Mouse (Mus musculus) hindbrain, embryonic 15.5 days (tissue): ENCODE results near the gene Camkmt. TPM values are rescaled to one million over a fixed set of nuclear protein-coding genes. Genes with fewer than 3 reads are reported as not detected.

Source experiments
- ATAC-seq: fragments of 200-750 bp; cut with Nextera tagmentation; 2 replicates; pipeline ENCODE4 v1.8.0; 2017; ENCODE audit warnings: low read depth, moderate number of reproducible peaks, moderate TSS enrichment; ENCODE audit not compliant: low FRiP score
- H3K27ac ChIP-seq: fragments of 300-500 bp; sonication (generic); replicated peaks from 2 replicates; pipeline ENCODE4 v1.5.1; 2015; ENCODE audit warnings: mild to moderate bottlenecking, inconsistent platforms
- H3K27me3 ChIP-seq: fragments of 300-500 bp; sonication (generic); 2 replicates; pipeline ENCODE4 v1.6.1; 2015; ENCODE audit warnings: control low read depth, inconsistent platforms
- H3K36me3 ChIP-seq: fragments of 300-500 bp; sonication (generic); 2 replicates; pipeline ENCODE4 v1.6.1; 2015; ENCODE audit warnings: control low read depth, inconsistent platforms
- H3K4me1 ChIP-seq: fragments of 300-500 bp; sonication (generic); replicated peaks from 2 replicates; pipeline ENCODE4 v1.6.1; 2015; ENCODE audit warnings: control low read depth, inconsistent platforms
- H3K4me2 ChIP-seq: fragments of 300-500 bp; sonication (generic); 2 replicates; pipeline ENCODE4 v1.6.1; 2015; ENCODE audit warnings: moderate library complexity, mild to moderate bottlenecking, inconsistent platforms
- H3K4me3 ChIP-seq: fragments of 300-500 bp; sonication (generic); 2 replicates; pipeline ENCODE4 v1.5.1; 2015; ENCODE audit warnings: mild to moderate bottlenecking, inconsistent platforms
- H3K9ac ChIP-seq: fragments of 300-500 bp; sonication (generic); 2 replicates; pipeline ENCODE4 v1.6.1; 2015; ENCODE audit warnings: inconsistent platforms
- H3K9me3 ChIP-seq: fragments of 300-500 bp; sonication (generic); 2 replicates; pipeline ENCODE4 v1.6.1; 2016; ENCODE audit warnings: control low read depth, inconsistent platforms
- WGBS: fragments of 180-500 bp; shearing (Covaris S2); methylation state at CpG from one replicate; pipeline ENCODE4 v1.1.7; 2015; 5-methylcytosine and 5-hydroxymethylcytosine counted together
- polyA plus RNA-seq: library from polyadenylated mRNA; unstranded; fragments of >200 nt; fragmentation: Nextera tagmentation; extraction: Ambion mirVana; gene quantifications from 2 replicates; pipeline ENCODE4 v1.2.1, GENCODE M21; 2015

Gene Camkmt
- polyA plus RNA-seq: 20.1 and 20.8 TPM in 2 replicates

- under 1% methylated on average over 53 of the region's 63 CpGs for WGBS
- Histone ChIP-seq H3K27me3 (no peaks in the 10 kb centered on the region), H3K4me1 (peaks cover 31% of the 10 kb centered on the region), H3K27ac (peak within 1 kb of the TSS; percentile 91), H3K4me3 (peak within 1 kb of the TSS; percentile 86), H3K9ac (peak within 1 kb of the TSS; percentile 85), H3K4me2 (peak within 1 kb of the TSS; percentile 88), H3K9me3 (no peaks in the 10 kb centered on the region), H3K36me3 (no peaks in the 10 kb centered on the region)
- peak; percentile 98 for ATAC-seq
Observed at GRCm38 (mm10) chr17:85090120-85091099, at the start of gene Camkmt, which contains the start of gene Prepl. TSS of gene Camkmt (plus strand) at chr17:85090552. TSS of gene Prepl (minus strand) at chr17:85090241.

GRCm38 (mm10) chr17:85040913-85041312 lies 49.4 kb upstream of the Camkmt start:
- Histone ChIP-seq H3K4me2 (no peak overlapping the region), H3K27me3 (no peaks in the 10 kb centered on the region), H3K4me1 (no peaks in the 10 kb centered on the region), H3K9ac (no peak overlapping the region), H3K9me3 (no peaks in the 10 kb centered on the region), H3K36me3 (no peaks in the 10 kb centered on the region), H3K4me3 (no peak overlapping the region), H3K27ac (no peak overlapping the region)
- 73% methylated on average over 7 of the region's 7 CpGs for WGBS
- ATAC-seq: no peak

GRCm38 (mm10) chr17:85042419-85042818 lies 47.9 kb upstream of the Camkmt start:
- Histone ChIP-seq H3K4me2 (no peak overlapping the region), H3K36me3 (no peaks in the 10 kb centered on the region), H3K4me1 (no peaks in the 10 kb centered on the region), H3K9me3 (no peaks in the 10 kb centered on the region), H3K4me3 (no peak overlapping the region), H3K9ac (no peak overlapping the region), H3K27me3 (no peaks in the 10 kb centered on the region), H3K27ac (no peak overlapping the region)
- ATAC-seq: no peak
- 63% methylated on average over 6 of the region's 6 CpGs for WGBS

- H3K4me2 ChIP-seq: no peak overlapping the region
- no peaks in the 10 kb centered on the region for H3K9me3 ChIP-seq
- H3K27me3 ChIP-seq: no peaks in the 10 kb centered on the region
- H3K36me3 ChIP-seq: no peaks in the 10 kb centered on the region
- no peak for ATAC-seq
- WGBS: 84% methylated on average over 6 of the region's 6 CpGs
- no peak overlapping the region for H3K27ac ChIP-seq
- no peaks in the 10 kb centered on the region for H3K4me1 ChIP-seq
- no peak overlapping the region for H3K4me3 ChIP-seq
- no peak overlapping the region for H3K9ac ChIP-seq
Observed at GRCm38 (mm10) chr17:85043404-85043816, 46.9 kb upstream of the Camkmt start.

GRCm38 (mm10) chr17:85044466-85044865 lies 45.9 kb upstream of the Camkmt start:
- Histone ChIP-seq H3K27me3 (no peaks in the 10 kb centered on the region), H3K4me2 (no peak overlapping the region), H3K9me3 (no peaks in the 10 kb centered on the region), H3K27ac (no peak overlapping the region), H3K4me3 (no peak overlapping the region), H3K36me3 (no peaks in the 10 kb centered on the region), H3K4me1 (no peaks in the 10 kb centered on the region), H3K9ac (no peak overlapping the region)
- no peak for ATAC-seq
- 93% methylated on average over 5 of the region's 5 CpGs for WGBS

- no peak overlapping the region for H3K4me3 ChIP-seq
- H3K9ac ChIP-seq: no peak overlapping the region
- H3K27me3 ChIP-seq: no peaks in the 10 kb centered on the region
- WGBS: 87% methylated on average over 12 of the region's 12 CpGs
- no peak overlapping the region for H3K27ac ChIP-seq
- H3K9me3 ChIP-seq: no peaks in the 10 kb centered on the region
- no peaks in the 10 kb centered on the region for H3K4me1 ChIP-seq
- no peak for ATAC-seq
- H3K4me2 ChIP-seq: no peak overlapping the region
- H3K36me3 ChIP-seq: no peaks in the 10 kb centered on the region
Observed at GRCm38 (mm10) chr17:85045160-85045559, 45.2 kb upstream of the Camkmt start.

- Histone ChIP-seq H3K27ac (no peak overlapping the region), H3K9me3 (no peaks in the 10 kb centered on the region), H3K9ac (no peak overlapping the region), H3K4me1 (no peaks in the 10 kb centered on the region), H3K27me3 (no peaks in the 10 kb centered on the region), H3K4me2 (no peak overlapping the region), H3K4me3 (no peak overlapping the region), H3K36me3 (no peaks in the 10 kb centered on the region)
- WGBS: 94% methylated on average over 5 of the region's 5 CpGs
- no peak for ATAC-seq
Observed at GRCm38 (mm10) chr17:85048379-85048778, 42.0 kb upstream of the Camkmt start.

- H3K9ac ChIP-seq: no peak overlapping the region
- peaks cover 8% of the 10 kb centered on the region; the same call in 1 of the 2 replicates for H3K36me3 ChIP-seq
- H3K9me3 ChIP-seq: no peaks in the 10 kb centered on the region
- no peaks in the 10 kb centered on the region for H3K27me3 ChIP-seq
- no peak overlapping the region for H3K4me2 ChIP-seq
- H3K27ac ChIP-seq: no peak overlapping the region
- no peaks in the 10 kb centered on the region for H3K4me1 ChIP-seq
- ATAC-seq: no peak
- 92% methylated on average over 7 of the region's 7 CpGs for WGBS
- no peak overlapping the region for H3K4me3 ChIP-seq
Observed at GRCm38 (mm10) chr17:85058276-85058675, 32.1 kb upstream of the Camkmt start.

- no peak overlapping the region for H3K27ac ChIP-seq
- no peak overlapping the region for H3K9ac ChIP-seq
- no peaks in the 10 kb centered on the region for H3K9me3 ChIP-seq
- no peaks in the 10 kb centered on the region for H3K4me1 ChIP-seq
- no peak for ATAC-seq
- no peaks in the 10 kb centered on the region for H3K27me3 ChIP-seq
- H3K4me2 ChIP-seq: no peak overlapping the region
- WGBS: 91% methylated on average over 6 of the region's 6 CpGs
- H3K4me3 ChIP-seq: no peak overlapping the region
- peaks cover 15% of the 10 kb centered on the region for H3K36me3 ChIP-seq
Observed at GRCm38 (mm10) chr17:85059136-85059535, 31.2 kb upstream of the Camkmt start.

GRCm38 (mm10) chr17:85063560-85063959 lies 26.8 kb upstream of the Camkmt start:
- ATAC-seq: no peak
- no peak overlapping the region for H3K9ac ChIP-seq
- peaks cover 48% of the 10 kb centered on the region for H3K36me3 ChIP-seq
- 93% methylated on average over 7 of the region's 7 CpGs for WGBS
- H3K4me1 ChIP-seq: no peaks in the 10 kb centered on the region
- H3K27ac ChIP-seq: no peak overlapping the region
- no peak overlapping the region for H3K4me3 ChIP-seq
- H3K27me3 ChIP-seq: no peaks in the 10 kb centered on the region
- no peak overlapping the region for H3K4me2 ChIP-seq
- no peaks in the 10 kb centered on the region for H3K9me3 ChIP-seq

GRCm38 (mm10) chr17:85067331-85067730 lies 23.0 kb upstream of the Camkmt start:
- Histone ChIP-seq H3K27ac (no peak overlapping the region), H3K9ac (no peak overlapping the region), H3K36me3 (peaks cover 75% of the 10 kb centered on the region), H3K4me2 (no peak overlapping the region), H3K4me1 (no peaks in the 10 kb centered on the region; the same call in 1 of the 2 replicates), H3K27me3 (no peaks in the 10 kb centered on the region), H3K9me3 (no peaks in the 10 kb centered on the region), H3K4me3 (no peak overlapping the region)
- WGBS: 93% methylated on average over 7 of the region's 7 CpGs
- no peak for ATAC-seq

- Histone ChIP-seq H3K4me2 (no peak overlapping the region), H3K4me1 (peaks cover 7% of the 10 kb centered on the region), H3K9me3 (no peaks in the 10 kb centered on the region), H3K9ac (no peak overlapping the region), H3K36me3 (peaks cover 55% of the 10 kb centered on the region), H3K4me3 (no peak overlapping the region), H3K27me3 (no peaks in the 10 kb centered on the region), H3K27ac (no peak overlapping the region)
- no peak for ATAC-seq
- WGBS: 93% methylated on average over 6 of the region's 6 CpGs
Observed at GRCm38 (mm10) chr17:85070658-85071057, 19.7 kb upstream of the Camkmt start.
